ENCODE assay signal across 12 mouse cellular contexts in the genomic region with DNA sequence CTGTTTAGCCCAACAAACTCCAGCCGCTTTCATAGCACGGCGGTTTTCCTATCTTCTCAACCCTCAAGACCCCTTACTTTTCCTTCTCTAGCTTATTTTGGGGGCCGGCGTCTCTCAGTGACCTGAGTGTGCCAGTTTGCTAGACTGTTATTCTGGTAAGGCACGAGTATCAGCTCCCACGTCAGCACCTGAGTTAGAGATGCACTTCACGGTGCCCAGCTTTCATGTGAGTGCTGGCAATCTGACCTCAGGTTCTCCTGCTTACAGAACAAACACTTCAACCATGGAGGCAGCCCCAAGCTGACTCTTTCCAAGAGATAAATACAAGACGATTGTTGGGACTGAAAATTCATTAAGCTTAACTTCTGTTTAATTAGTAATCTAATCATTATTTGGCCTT.
"Had no signal": no experiment of that assay in that cellular context is flagged by ENCODE, and none has a peak within 500 bp of the region (broad histone marks: within the 10 kb centered on the region; RNA-seq: fewer than 3 reads in every experiment).

No protein-coding gene starts in this region.

- DNase-seq: kidney, adult 18-20 months; kidney, postnatal 10 days; kidney, postnatal 4 days; right cerebral cortex, adult 18-20 months; right cerebral cortex, postnatal 25 days had no signal

- H3K9ac ChIP-seq: intestine, embryonic 15.5 days; midbrain, embryonic 12.5 days had no signal

- H3K4me2 ChIP-seq: intestine, embryonic 15.5 days; liver, embryonic 11.5 days; midbrain, embryonic 12.5 days had no signal

- H3K4me1 ChIP-seq: intestine, embryonic 15.5 days; limb, embryonic 10.5 days; midbrain, embryonic 12.5 days had no signal

- ATAC-seq: intestine, embryonic 15.5 days; midbrain, embryonic 16.5 days had no signal

- H3K9me3 ChIP-seq: intestine, embryonic 15.5 days; limb, embryonic 10.5 days; midbrain, embryonic 12.5 days had no signal

- H3K27ac ChIP-seq: intestine, embryonic 15.5 days; layer of hippocampus, adult 2 months; limb, embryonic 10.5 days; macrophage; midbrain, embryonic 12.5 days had no signal

- H3K27me3 ChIP-seq: intestine, embryonic 15.5 days; midbrain, embryonic 12.5 days had no signal

- H3K36me3 ChIP-seq: intestine, embryonic 15.5 days; limb, embryonic 10.5 days; midbrain, embryonic 12.5 days had no signal

- H3K4me3 ChIP-seq: intestine, embryonic 15.5 days; layer of hippocampus, adult 2 months; limb, embryonic 10.5 days; midbrain, embryonic 12.5 days had no signal
